Mouse (Mus musculus) kidney, adult 2 months (tissue): Measurements from ENCODE around the gene Zbtb22. TPM values are rescaled to one million over a fixed set of nuclear protein-coding genes. Genes with fewer than 3 reads are reported as not detected.

Experiments
- DNase-seq: peaks from one replicate; pipeline ENCODE4 v3.0.0; 2021
- H3K27ac ChIP-seq: fragments of 200-500 bp; 2 replicates; pipeline ENCODE4 v1.5.1; 2012; ENCODE audit warnings: low read depth, low read length, control low read depth, inconsistent platforms; ENCODE audit not compliant: insufficient read depth
- H3K27me3 ChIP-seq: fragments of 200-500 bp; replicated peaks from 2 replicates; pipeline ENCODE4 v1.6.1; 2012; ENCODE audit warnings: mild to moderate bottlenecking, moderate library complexity, low read length, inconsistent platforms; ENCODE audit not compliant: control insufficient read depth, insufficient read depth
- H3K36me3 ChIP-seq: fragments of 200-500 bp; 2 replicates; pipeline ENCODE4 v1.6.1; 2012; ENCODE audit warnings: mild to moderate bottlenecking, moderate library complexity, low read length, inconsistent platforms; ENCODE audit not compliant: control insufficient read depth, insufficient read depth
- H3K4me1 ChIP-seq: fragments of 200-500 bp; 2 replicates; pipeline ENCODE4 v1.6.1; 2011; ENCODE audit warnings: low read length; ENCODE audit not compliant: control insufficient read depth, insufficient read depth
- H3K4me3 ChIP-seq: fragments of 200-500 bp; 2 replicates; pipeline ENCODE4 v1.5.1; 2011; ENCODE audit warnings: mild to moderate bottlenecking, low read depth, low read length, control low read depth; ENCODE audit not compliant: insufficient read depth
- CTCF ChIP-seq: fragments of 200-500 bp; conservative IDR thresholded peaks from 2 replicates; pipeline ENCODE4 v1.5.1; 2011; ENCODE audit warnings: low read depth, mild to moderate bottlenecking, control low read depth, low read length, moderate library complexity, mixed read lengths; ENCODE audit not compliant: insufficient read depth, insufficient read length
- POLR2A ChIP-seq: fragments of 200-500 bp; IDR thresholded peaks from one replicate; pipeline ENCODE4 v1.6.1; 2011; ENCODE audit warnings: low read depth, low read length, control low read depth
- WGBS: fragments of 180-500 bp; shearing (Covaris S2); methylation state at CpG from one replicate; pipeline ENCODE4 v1.1.7; 2018; 5-methylcytosine and 5-hydroxymethylcytosine counted together
- polyA plus RNA-seq: library from polyadenylated mRNA; depleted of rRNA; stranded (reverse); fragments of >200 nt; gene quantifications from 2 replicates; pipeline ENCODE4 v1.2.3, GENCODE M21; 2012

Gene Zbtb22
- polyA plus RNA-seq, 1 experiment: 31.6 TPM

DNA sequence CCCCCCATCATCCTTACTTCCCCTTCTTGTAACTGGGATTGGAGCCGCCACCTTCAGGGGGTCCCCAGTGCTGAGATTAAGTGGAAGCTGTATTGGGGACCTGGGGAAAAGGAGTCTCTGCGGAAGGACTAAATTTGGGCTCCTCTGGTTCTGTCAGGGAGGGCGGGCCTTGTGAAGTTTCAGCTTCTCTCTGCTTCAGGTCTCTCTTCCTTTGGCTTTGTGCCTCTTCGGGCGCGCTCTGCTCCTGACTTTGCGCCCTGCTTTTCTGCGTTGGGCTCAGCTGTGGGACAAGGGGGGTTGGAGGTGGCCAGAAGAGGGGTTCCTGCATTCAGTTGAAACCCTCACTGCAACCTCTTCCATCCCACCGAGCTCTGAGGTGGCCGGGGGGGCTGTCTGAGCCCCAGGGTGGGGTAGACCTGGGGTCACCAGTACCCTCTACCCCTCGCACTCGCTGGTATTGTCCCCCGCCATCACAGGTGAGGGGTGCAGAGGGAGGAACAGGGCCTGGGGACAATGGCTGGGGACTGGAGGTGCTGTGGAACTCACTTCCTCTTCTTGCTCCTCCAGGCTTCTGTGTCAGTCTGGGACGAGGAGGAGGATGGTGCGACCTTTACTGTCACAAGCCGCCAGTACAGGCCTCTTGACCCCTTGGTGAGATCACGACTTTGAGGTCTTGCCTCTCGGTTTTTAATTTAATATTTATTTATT is 15.6 kb downstream of the Zbtb22 start:
- 61% methylated on average over 18 of the region's 18 CpGs for WGBS
- Histone ChIP-seq H3K27me3 (no peaks in the 10 kb centered on the region), H3K36me3 (no peaks in the 10 kb centered on the region), H3K27ac (no peak overlapping the region), H3K4me1 (no peaks in the 10 kb centered on the region), H3K4me3 (peak overlapping the region; percentile 83)
- TF ChIP-seq CTCF: no peak
- TF ChIP-seq POLR2A: no peak
- DNase-seq: no peak

DNA sequence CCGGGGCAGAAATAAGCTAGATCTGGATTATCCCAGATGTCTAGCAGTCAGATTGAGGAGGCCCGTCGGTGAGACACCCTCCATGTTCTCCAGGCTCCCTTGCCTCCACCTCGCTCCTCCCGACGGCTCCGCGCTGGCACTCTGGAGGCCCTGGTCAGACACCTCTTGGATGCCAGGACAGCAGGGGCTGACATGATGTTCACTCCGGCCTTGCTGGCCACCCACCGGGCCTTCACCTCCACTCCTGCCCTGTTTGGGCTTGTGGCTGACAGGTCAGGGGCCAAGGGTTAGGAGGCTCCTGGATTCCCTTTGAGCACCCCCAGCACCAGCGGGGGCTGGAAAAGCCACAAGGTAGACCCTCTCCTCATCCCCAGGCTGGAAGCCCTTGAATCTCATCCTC is 16.2 kb downstream of the Zbtb22 start:
- 95% methylated on average over 11 of the region's 11 CpGs for WGBS
- TF ChIP-seq CTCF: no peak
- H3K4me3 ChIP-seq: no peak overlapping the region

DNA sequence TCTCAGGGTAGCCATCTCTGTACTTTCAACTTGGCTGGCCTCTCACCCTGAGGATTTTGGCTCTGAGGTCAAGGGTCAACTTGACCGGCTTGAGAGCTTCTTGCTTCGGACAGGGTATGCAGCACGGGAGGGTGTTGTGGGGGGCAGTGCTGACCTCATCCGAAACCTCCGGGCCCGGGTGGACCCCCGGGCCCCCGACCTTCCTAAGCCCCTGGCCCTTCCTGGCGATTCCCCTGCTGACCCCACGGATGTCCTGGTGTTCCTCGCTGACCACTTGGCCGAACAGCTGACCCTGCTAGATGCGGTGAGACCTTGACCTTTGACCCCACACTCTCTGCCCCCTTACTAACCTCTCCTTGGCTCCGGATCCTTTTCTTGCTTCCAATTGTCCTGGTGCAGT is 16.7 kb downstream of the Zbtb22 start:
- 80% methylated on average over 14 of the region's 14 CpGs for WGBS
- Histone ChIP-seq H3K4me3 (no peak overlapping the region), H3K27ac (no peak overlapping the region), H3K27me3 (no peaks in the 10 kb centered on the region), H3K4me1 (no peaks in the 10 kb centered on the region), H3K36me3 (no peaks in the 10 kb centered on the region)
- no peak for DNase-seq
- no peak for TF ChIP-seq CTCF
- TF ChIP-seq POLR2A: no peak

More for the DNA sequence above, 16.2 kb downstream of the Zbtb22 start:
- no peak overlapping the region for H3K27ac ChIP-seq
- H3K27me3 ChIP-seq: no peaks in the 10 kb centered on the region
- no peaks in the 10 kb centered on the region for H3K36me3 ChIP-seq
- no peaks in the 10 kb centered on the region for H3K4me1 ChIP-seq
- DNase-seq: no peak

DNA sequence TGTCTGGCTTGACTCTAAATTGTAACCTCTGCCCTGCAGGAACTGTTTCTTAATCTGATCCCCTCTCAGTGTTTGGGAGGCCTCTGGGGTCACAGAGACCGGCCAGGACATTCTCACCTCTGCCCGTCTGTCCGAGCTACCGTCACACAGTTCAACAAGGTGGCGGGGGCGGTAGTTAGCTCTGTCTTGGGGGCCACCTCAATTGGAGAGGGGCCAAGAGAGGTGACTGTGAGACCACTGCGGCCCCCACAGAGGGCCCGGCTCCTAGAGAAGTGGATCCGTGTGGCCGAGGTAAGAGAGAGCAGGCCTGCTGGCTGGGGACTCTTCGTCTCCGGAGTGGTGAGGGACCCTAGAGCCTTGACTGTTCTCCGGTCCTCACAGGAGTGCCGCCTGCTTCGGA is 17.3 kb downstream of the Zbtb22 start:
- Histone ChIP-seq H3K27ac (no peak overlapping the region), H3K36me3 (no peaks in the 10 kb centered on the region), H3K4me1 (no peaks in the 10 kb centered on the region), H3K27me3 (no peaks in the 10 kb centered on the region), H3K4me3 (no peak overlapping the region)
- 94% methylated on average over 15 of the region's 15 CpGs for WGBS
- no peak for TF ChIP-seq CTCF
- TF ChIP-seq POLR2A: no peak
- no peak for DNase-seq

DNA sequence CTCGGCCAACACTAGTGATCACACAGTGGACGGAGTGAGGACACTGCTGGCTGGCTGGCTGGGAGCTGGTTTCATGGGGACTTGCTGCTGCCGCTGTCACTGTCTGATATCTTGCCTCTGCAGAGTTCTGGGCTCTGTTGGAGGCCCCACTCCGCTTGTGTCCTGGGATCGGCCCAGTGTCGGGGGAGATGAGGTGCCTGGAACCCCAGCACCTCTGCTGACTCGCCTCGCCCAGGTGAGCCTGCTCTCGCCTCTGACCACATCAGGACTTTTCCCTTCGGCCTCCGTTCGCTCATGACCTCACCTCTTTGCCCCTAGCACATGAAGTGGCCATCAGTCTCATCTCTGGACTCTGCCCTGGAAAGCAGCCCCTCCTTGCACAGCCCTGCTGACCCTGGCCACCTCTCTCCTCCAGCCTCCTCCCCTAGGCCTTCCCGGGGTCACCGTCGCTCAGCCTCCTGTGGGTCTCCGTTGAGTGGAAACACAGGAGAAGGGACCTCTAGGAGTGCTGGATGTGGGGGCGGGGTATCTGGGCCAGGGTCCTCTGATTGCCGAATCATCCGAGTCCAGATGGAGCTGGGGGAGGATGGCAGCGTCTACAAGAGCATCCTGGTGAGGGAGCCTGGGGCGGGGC is 19.8 kb downstream of the Zbtb22 start:
- Histone ChIP-seq H3K27ac (no peak overlapping the region), H3K36me3 (no peaks in the 10 kb centered on the region), H3K4me1 (no peaks in the 10 kb centered on the region), H3K4me3 (no peak overlapping the region), H3K27me3 (no peaks in the 10 kb centered on the region)
- 80% methylated on average over 21 of the region's 21 CpGs for WGBS
- no peak for DNase-seq
- no peak for TF ChIP-seq CTCF
- no peak for TF ChIP-seq POLR2A

DNA sequence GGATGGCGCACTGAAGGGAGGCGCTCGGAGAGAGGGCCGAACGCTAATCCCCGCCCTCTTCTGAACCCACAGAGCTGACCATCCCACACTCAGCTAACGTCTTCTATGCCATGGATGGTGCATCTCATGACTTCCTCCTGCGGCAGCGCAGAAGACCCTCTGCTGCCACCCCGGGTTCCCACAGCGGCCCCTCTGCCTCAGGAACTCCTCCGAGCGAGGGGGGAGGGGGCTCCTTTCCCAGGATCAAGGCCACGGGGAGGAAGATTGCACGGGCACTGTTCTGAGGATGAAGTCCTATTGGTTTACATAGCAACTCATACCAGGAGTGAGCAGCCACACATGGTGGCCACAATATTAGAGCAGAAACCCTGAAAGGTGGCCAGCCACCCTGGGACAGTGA is 21.3 kb downstream of the Zbtb22 start:
- 87% methylated on average over 15 of the region's 15 CpGs for WGBS
- TF ChIP-seq CTCF: no peak
- Histone ChIP-seq H3K4me3 (no peak overlapping the region), H3K36me3 (no peaks in the 10 kb centered on the region), H3K27ac (no peak overlapping the region), H3K27me3 (no peaks in the 10 kb centered on the region), H3K4me1 (no peaks in the 10 kb centered on the region)
- DNase-seq: no peak

DNA sequence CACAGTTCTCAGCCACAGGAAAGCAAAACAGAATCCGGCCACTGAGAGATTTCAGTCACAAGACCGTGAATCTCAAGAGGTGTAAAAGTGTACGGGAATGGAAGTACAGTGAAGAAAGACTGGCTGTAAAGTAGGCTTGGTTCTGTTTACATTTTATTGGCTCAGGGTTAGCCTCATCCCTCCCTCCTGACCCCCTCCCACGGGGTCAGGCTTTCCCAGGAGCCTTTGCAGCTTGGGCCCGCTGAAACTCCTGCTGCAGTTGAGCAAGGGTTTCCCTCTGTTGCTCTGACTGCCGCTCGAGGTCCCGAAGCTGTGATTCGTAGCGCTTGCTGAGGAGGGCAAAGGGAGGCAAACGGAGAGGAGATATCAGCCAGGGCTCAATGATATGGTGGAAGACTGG is 23.1 kb downstream of the Zbtb22 start:
- H3K4me3 ChIP-seq: no peak overlapping the region
- 69% methylated on average over 11 of the region's 11 CpGs for WGBS
- no peaks in the 10 kb centered on the region for H3K27me3 ChIP-seq
- H3K36me3 ChIP-seq: no peaks in the 10 kb centered on the region
- no peak for TF ChIP-seq POLR2A
- TF ChIP-seq CTCF: no peak
- H3K27ac ChIP-seq: no peak overlapping the region
- no peak for DNase-seq
- no peaks in the 10 kb centered on the region for H3K4me1 ChIP-seq
